In genomic region chr5:51040463-51040862, GRCm38 (mm10) we compare ENCODE assay signal across 23 mouse cellular contexts.
A peak's percentile ranks its signal among the peaks of the same experiment; 100 is the strongest.
DNase-seq lines count a peak whose midpoint lies in the region; ATAC-seq and TF ChIP-seq lines count a peak whose summit lies in the region.
"Had no signal": no experiment of that assay in that cellular context is flagged by ENCODE, and none has a peak within 500 bp of the region (broad histone marks: within the 10 kb centered on the region; RNA-seq: fewer than 3 reads in every experiment).

No protein-coding gene starts in this region.

- no peak overlapping the region for H3K4me3 ChIP-seq in kidney, embryonic 14.5 days (ENCODE audit: low read length)
- no peak overlapping the region for H3K4me3 ChIP-seq in embryonic facial prominence, embryonic 10.5 days
- H3K4me3 ChIP-seq: embryonic facial prominence, embryonic 15.5 days; heart, embryonic 13.5 days; hindbrain, embryonic 13.5 days; left cerebral cortex, adult 2 months; limb, embryonic 15.5 days; midbrain, embryonic 15.5 days; neural tube, embryonic 15.5 days; stomach, embryonic 15.5 days had no signal

- H3K36me3 ChIP-seq in kidney, embryonic 14.5 days (ENCODE audit: control insufficient read depth, insufficient read depth, low read length), result no peaks in the 10 kb centered on the region
- no peaks in the 10 kb centered on the region for H3K36me3 ChIP-seq in embryonic facial prominence, embryonic 10.5 days (replicated peaks)
- H3K36me3 ChIP-seq: embryonic facial prominence, embryonic 15.5 days; heart, embryonic 13.5 days; hindbrain, embryonic 13.5 days; limb, embryonic 15.5 days; midbrain, embryonic 15.5 days; neural tube, embryonic 15.5 days; stomach, embryonic 15.5 days had no signal

- no peak for TF ChIP-seq CTCF in Patski (IDR thresholded peaks at IDR 0.05)

- DNase-seq in 3T3-L1 (ENCODE audit: low read depth, low spot score) (peak; percentile 21), Patski (ENCODE audit: low read depth, low spot score) (no peak)
- peak; percentile 49 to 51 for DNase-seq in kidney, postnatal 36 days
- DNase-seq in thymus, postnatal 14 days, result no peak
- DNase-seq in spleen, postnatal 10 days (ENCODE audit: low spot score in 2 of 2), result no peak
- no peak for DNase-seq in embryonic facial prominence, embryonic 10.5 days (ENCODE audit: low spot score)
- DNase-seq: cerebellum, adult 11 months; cerebellum, postnatal 10 days; embryo, embryonic 11 days; forebrain, postnatal 0 days; layer of hippocampus, adult 9-11 months; lung, postnatal 36 days; right cerebral cortex, postnatal 25 days; thymus, adult 2 months had no signal

- in situ Hi-C loops in Patski (cut with MboI; ENCODE audit: low pct_unique_long_range_greater_than_20kb), result no loop called here

- POLR2A ChIA-PET in Patski (lab: Charles Lee), result interaction anchor here (0.6 to 2.6 kb wide), 6 partner anchors 47 to 513 kb away, joined by 3 to 16 read pairs (median 3); no protein-coding TSS in a partner anchor

- no peaks in the 10 kb centered on the region for H3K27me3 ChIP-seq in Patski
- H3K27me3 ChIP-seq in kidney, embryonic 14.5 days (ENCODE audit: control insufficient read depth, insufficient read depth, low read length), result no peaks in the 10 kb centered on the region
- no peaks in the 10 kb centered on the region for H3K27me3 ChIP-seq in embryonic facial prominence, embryonic 10.5 days (replicated peaks; ENCODE audit: low read depth, poor library complexity, severe bottlenecking)
- H3K27me3 ChIP-seq: embryonic facial prominence, embryonic 15.5 days; heart, embryonic 13.5 days; hindbrain, embryonic 13.5 days; limb, embryonic 15.5 days; midbrain, embryonic 15.5 days; neural tube, embryonic 15.5 days; stomach, embryonic 15.5 days had no signal

- no peaks in the 10 kb centered on the region for H3K4me1 ChIP-seq in kidney, embryonic 14.5 days (ENCODE audit: control insufficient read depth, insufficient read depth, low read length)
- H3K4me1 ChIP-seq in embryonic facial prominence, embryonic 10.5 days, result peaks cover 6% of the 10 kb centered on the region; the same call in 1 of the 2 replicates
- H3K4me1 ChIP-seq: embryonic facial prominence, embryonic 15.5 days; hindbrain, embryonic 13.5 days; limb, embryonic 15.5 days; midbrain, embryonic 15.5 days; neural tube, embryonic 15.5 days; stomach, embryonic 15.5 days had no signal

- H3K27ac ChIP-seq in kidney, embryonic 14.5 days (ENCODE audit: low read depth, low read length), result no peak overlapping the region
- no peak overlapping the region for H3K27ac ChIP-seq in embryonic facial prominence, embryonic 10.5 days (replicated peaks)
- H3K27ac ChIP-seq: embryonic facial prominence, embryonic 15.5 days; heart, embryonic 13.5 days; hindbrain, embryonic 13.5 days; left cerebral cortex, adult 2 months; limb, embryonic 15.5 days; midbrain, embryonic 15.5 days; neural tube, embryonic 15.5 days; stomach, embryonic 15.5 days had no signal

- no peaks in the 10 kb centered on the region for H3K9me3 ChIP-seq in kidney, embryonic 14.5 days (ENCODE audit: control insufficient read depth, low read length)
- H3K9me3 ChIP-seq in embryonic facial prominence, embryonic 10.5 days, result no peaks in the 10 kb centered on the region
- H3K9me3 ChIP-seq: embryonic facial prominence, embryonic 15.5 days; heart, embryonic 13.5 days; hindbrain, embryonic 13.5 days; limb, embryonic 15.5 days; midbrain, embryonic 15.5 days; neural tube, embryonic 15.5 days; stomach, embryonic 15.5 days had no signal

- 70% methylated on average over 6 of the region's 6 CpGs for WGBS in kidney, embryonic 14.5 days
- WGBS in embryonic facial prominence, embryonic 10.5 days, result 80% methylated on average over 6 of the region's 6 CpGs

- ATAC-seq in Patski, result peak; percentile 36
- ATAC-seq in kidney, embryonic 14.5 days (ENCODE audit: low FRiP score, low TSS enrichment), result peak; percentile 52; the same call in 1 of the 2 replicates
- ATAC-seq: forebrain, postnatal 0 days; midbrain, embryonic 15.5 days had no signal

- H3K4me2 ChIP-seq in kidney, embryonic 14.5 days (replicated peaks; ENCODE audit: low read depth, low read length), result no peak overlapping the region
- H3K4me2 ChIP-seq: embryonic facial prominence, embryonic 15.5 days; heart, embryonic 13.5 days; hindbrain, embryonic 13.5 days; limb, embryonic 15.5 days; midbrain, embryonic 15.5 days; neural tube, embryonic 15.5 days; stomach, embryonic 15.5 days had no signal

- CTCF ChIA-PET in Patski (lab: Charles Lee), result interaction anchor here (0.8 to 4.8 kb wide), 16 partner anchors 115 to 1024 kb away, joined by 3 to 24 read pairs (median 4); no protein-coding TSS in a partner anchor

- no peak overlapping the region for H3K9ac ChIP-seq in kidney, embryonic 14.5 days (ENCODE audit: low read depth, low read length)
- H3K9ac ChIP-seq: embryonic facial prominence, embryonic 15.5 days; forebrain, postnatal 0 days; heart, embryonic 13.5 days; hindbrain, embryonic 13.5 days; limb, embryonic 15.5 days; midbrain, embryonic 15.5 days; neural tube, embryonic 15.5 days; stomach, embryonic 15.5 days had no signal

Comparison
In these comparisons a context has a peak if more than half of its experiments do, and no peak if none do; other contexts are left out.
1. DNase-seq: peak in 3T3-L1 (single experiment) and kidney, postnatal 36 days (2 of 2); none in Patski (single experiment), thymus, postnatal 14 days (single experiment), spleen, postnatal 10 days (0 of 2) and embryonic facial prominence, embryonic 10.5 days (single experiment).